In genomic region chr7:45707375-45707967, GRCm38 (mm10) we compare ENCODE assay signal across 7 mouse cellular contexts. TPM values are rescaled to one million over a fixed set of nuclear protein-coding genes. Genes with fewer than 3 reads are reported as not detected.
A peak's percentile ranks its signal among the peaks of the same experiment; 100 is the strongest.
DNase-seq lines count a peak whose midpoint lies in the region; ATAC-seq and TF ChIP-seq lines count a peak whose summit lies in the region.

No protein-coding gene starts in this region.

- intact Hi-C loops in heart, adult 2 months (cut with DNase I), result no loop called here

- H3K4me3 ChIP-seq in embryonic facial prominence, embryonic 10.5 days, result peak overlapping the region; percentile 76
- H3K4me3 ChIP-seq in heart, adult 2 months, result peak overlapping the region; percentile 91
- peak overlapping the region; percentile 73 for H3K4me3 ChIP-seq in limb, embryonic 13.5 days
- H3K4me3 ChIP-seq in midbrain, embryonic 15.5 days, result peak overlapping the region; percentile 52

- peak overlapping the region; percentile 80 for H3K9ac ChIP-seq in heart, adult 2 months (ENCODE audit: low read depth, low read length)
- peak overlapping the region; percentile 87 for H3K9ac ChIP-seq in limb, embryonic 13.5 days
- peak overlapping the region; percentile 23 for H3K9ac ChIP-seq in midbrain, embryonic 15.5 days

- H3K36me3 ChIP-seq in embryonic facial prominence, embryonic 10.5 days (replicated peaks), result peaks cover 33% of the 10 kb centered on the region
- H3K36me3 ChIP-seq in heart, adult 2 months (ENCODE audit: control insufficient read depth, insufficient read depth, low read length), result peaks cover 23% of the 10 kb centered on the region
- peaks cover 33% of the 10 kb centered on the region for H3K36me3 ChIP-seq in limb, embryonic 13.5 days
- peaks cover 23% of the 10 kb centered on the region for H3K36me3 ChIP-seq in midbrain, embryonic 15.5 days (replicated peaks)

- peak; percentile 87 for TF ChIP-seq POLR2A in heart, adult 2 months (IDR thresholded peaks at IDR 0.05; ENCODE audit: insufficient read depth, low read depth, low read length)

- peak overlapping the region; percentile 89 for H3K27ac ChIP-seq in embryonic facial prominence, embryonic 10.5 days (replicated peaks)
- peak overlapping the region; percentile 99 for H3K27ac ChIP-seq in heart, adult 2 months
- peak overlapping the region; percentile 93 for H3K27ac ChIP-seq in limb, embryonic 13.5 days
- peak overlapping the region; percentile 67 for H3K27ac ChIP-seq in midbrain, embryonic 15.5 days

- peaks cover 4% of the 10 kb centered on the region; the same call in 1 of the 2 replicates for H3K27me3 ChIP-seq in embryonic facial prominence, embryonic 10.5 days (replicated peaks; ENCODE audit: low read depth, poor library complexity, severe bottlenecking)
- H3K27me3 ChIP-seq in heart, adult 2 months (ENCODE audit: control insufficient read depth, insufficient read depth, low read length), result no peaks in the 10 kb centered on the region
- no peaks in the 10 kb centered on the region for H3K27me3 ChIP-seq in limb, embryonic 13.5 days
- H3K27me3 ChIP-seq in midbrain, embryonic 15.5 days (replicated peaks), result no peaks in the 10 kb centered on the region

- 2% methylated on average over 27 of the region's 27 CpGs for WGBS in embryonic facial prominence, embryonic 10.5 days
- under 1% methylated on average over 27 of the region's 27 CpGs for WGBS in heart, adult 2 months
- WGBS in limb, embryonic 13.5 days, result 0% methylated on average over 27 of the region's 27 CpGs
- WGBS in midbrain, embryonic 15.5 days, result under 1% methylated on average over 27 of the region's 27 CpGs

- peak overlapping the region; percentile 99 for H3K4me2 ChIP-seq in limb, embryonic 13.5 days (replicated peaks)
- H3K4me2 ChIP-seq in midbrain, embryonic 15.5 days, result peak overlapping the region; percentile 91

- no peaks in the 10 kb centered on the region for H3K79me2 ChIP-seq in heart, adult 2 months (replicated peaks; ENCODE audit: control insufficient read depth, insufficient read depth, low read length)

- TF ChIP-seq EP300 in heart, adult 2 months (IDR thresholded peaks at IDR 0.05; ENCODE audit: insufficient read depth, low read depth, low read length), result peak; percentile 100

- peak; percentile 98 for DNase-seq in adrenal gland, adult 8-10 months
- peak; percentile 95 for DNase-seq in embryonic facial prominence, embryonic 10.5 days (ENCODE audit: low spot score)
- peak; percentile 97 to 99 for DNase-seq in heart, adult 2 months
- DNase-seq in kidney, adult 8-10 months, result peak; percentile 99 to 100
- DNase-seq in spleen, adult 18-20 months, result peak; percentile 91 to 92

- TF ChIP-seq CTCF in heart, adult 2 months (IDR thresholded peaks at IDR 0.05), result no peak

- peaks cover 75% of the 10 kb centered on the region for H3K4me1 ChIP-seq in embryonic facial prominence, embryonic 10.5 days
- peaks cover 18% of the 10 kb centered on the region for H3K4me1 ChIP-seq in heart, adult 2 months (ENCODE audit: control insufficient read depth, insufficient read depth, low read length)
- peaks cover 58% of the 10 kb centered on the region for H3K4me1 ChIP-seq in limb, embryonic 13.5 days
- H3K4me1 ChIP-seq in midbrain, embryonic 15.5 days, result peaks cover 77% of the 10 kb centered on the region

- no peak for ATAC-seq in limb, embryonic 13.5 days (ENCODE audit: low FRiP score, low read depth)
- no peak for ATAC-seq in midbrain, embryonic 15.5 days (replicated peaks)

- H3K9me3 ChIP-seq in embryonic facial prominence, embryonic 10.5 days, result no peaks in the 10 kb centered on the region
- H3K9me3 ChIP-seq in limb, embryonic 13.5 days, result no peaks in the 10 kb centered on the region
- H3K9me3 ChIP-seq in midbrain, embryonic 15.5 days, result no peaks in the 10 kb centered on the region

RNA-seq across cellular contexts. Expression of gene Dbp, which starts 2.6 kb away (rescaled TPM):
- total RNA-seq in adrenal gland, adult 8-10 months (2022), result 100 to 1,000 TPM; 254 to 411 (median 333) TPM
- polyA plus RNA-seq in embryonic facial prominence, embryonic 10.5 days (2016; fragmentation: Nextera tagmentation; extraction: Ambion mirVana), result 3.6 and 4.3 TPM in 2 replicates
- total RNA-seq in heart, adult 2 months (2021), result 100 to 1,000 TPM in 1 of 2 experiments, 1 to 10 TPM in 1; 6.4 to 134 TPM
- 49.3 and 93.6 TPM in 2 replicates for polyA plus RNA-seq in heart, adult 2 months (2012; rRNA removed)
- 4.5 and 6.2 TPM in 2 replicates for polyA plus RNA-seq in limb, embryonic 13.5 days (2015; fragmentation: Nextera tagmentation; extraction: Ambion mirVana)
- polyA plus RNA-seq in midbrain, embryonic 15.5 days (2015; fragmentation: Nextera tagmentation; extraction: Ambion mirVana), result 3.3 and 3.8 TPM in 2 replicates

RNA-seq across cellular contexts. Expression of gene Rpl18, which starts 7.8 kb away (rescaled TPM):
- 1,000 to 10,000 TPM; 1,011 to 1,224 (median 1,104) TPM for total RNA-seq in adrenal gland, adult 8-10 months (2022)
- polyA plus RNA-seq in embryonic facial prominence, embryonic 10.5 days (2016; fragmentation: Nextera tagmentation; extraction: Ambion mirVana), result 1,168 and 1,206 TPM in 2 replicates
- 100 to 1,000 TPM; 496 to 617 TPM for total RNA-seq in heart, adult 2 months (2021)
- polyA plus RNA-seq in heart, adult 2 months (2012; rRNA removed), result 580 and 697 TPM in 2 replicates
- polyA plus RNA-seq in limb, embryonic 13.5 days (2015; fragmentation: Nextera tagmentation; extraction: Ambion mirVana), result 1,016 and 1,039 TPM in 2 replicates
- 537 and 538 TPM in 2 replicates for polyA plus RNA-seq in midbrain, embryonic 15.5 days (2015; fragmentation: Nextera tagmentation; extraction: Ambion mirVana)

RNA-seq across cellular contexts. Expression of gene Car11, which starts 7.8 kb away (rescaled TPM):
- 10 to 100 TPM; 11.5 to 28.2 (median 18.9) TPM for total RNA-seq in adrenal gland, adult 8-10 months (2022)
- 8.5 and 9.1 TPM in 2 replicates for polyA plus RNA-seq in embryonic facial prominence, embryonic 10.5 days (2016; fragmentation: Nextera tagmentation; extraction: Ambion mirVana)
- 1 to 10 TPM; 5.2 to 6.8 TPM for total RNA-seq in heart, adult 2 months (2021)
- 10.6 and 14.4 TPM in 2 replicates for polyA plus RNA-seq in heart, adult 2 months (2012; rRNA removed)
- polyA plus RNA-seq in limb, embryonic 13.5 days (2015; fragmentation: Nextera tagmentation; extraction: Ambion mirVana), result 12.2 and 12.5 TPM in 2 replicates
- polyA plus RNA-seq in midbrain, embryonic 15.5 days (2015; fragmentation: Nextera tagmentation; extraction: Ambion mirVana), result 70.7 and 73.8 TPM in 2 replicates

RNA-seq across cellular contexts. Expression of gene Sphk2, which starts 10.3 kb away (rescaled TPM):
- 10 to 100 TPM; 36.9 to 40.2 (median 39.3) TPM for total RNA-seq in adrenal gland, adult 8-10 months (2022)
- 41.5 and 42.1 TPM in 2 replicates for polyA plus RNA-seq in embryonic facial prominence, embryonic 10.5 days (2016; fragmentation: Nextera tagmentation; extraction: Ambion mirVana)
- 10 to 100 TPM; 15.9 to 18.2 TPM for total RNA-seq in heart, adult 2 months (2021)
- 24.1 and 24.9 TPM in 2 replicates for polyA plus RNA-seq in heart, adult 2 months (2012; rRNA removed)
- 33.4 and 36.0 TPM in 2 replicates for polyA plus RNA-seq in limb, embryonic 13.5 days (2015; fragmentation: Nextera tagmentation; extraction: Ambion mirVana)
- 24.5 and 26.4 TPM in 2 replicates for polyA plus RNA-seq in midbrain, embryonic 15.5 days (2015; fragmentation: Nextera tagmentation; extraction: Ambion mirVana)

RNA-seq across cellular contexts. Expression of gene Sec1, which starts 13.3 kb away (rescaled TPM):
- under 1 TPM; 0.15 to 0.59 (median 0.30) TPM for total RNA-seq in adrenal gland, adult 8-10 months (2022)
- 0.55 and 0.64 TPM in 2 replicates for polyA plus RNA-seq in embryonic facial prominence, embryonic 10.5 days (2016; fragmentation: Nextera tagmentation; extraction: Ambion mirVana)
- total RNA-seq in heart, adult 2 months (2021), result under 1 TPM; 0.16 to 0.25 TPM
- polyA plus RNA-seq in heart, adult 2 months (2012; rRNA removed), result 0.16 and 0.41 TPM in 2 replicates
- 0.45 and 0.55 TPM in 2 replicates for polyA plus RNA-seq in limb, embryonic 13.5 days (2015; fragmentation: Nextera tagmentation; extraction: Ambion mirVana)
- 0.34 and 0.36 TPM in 2 replicates for polyA plus RNA-seq in midbrain, embryonic 15.5 days (2015; fragmentation: Nextera tagmentation; extraction: Ambion mirVana)

Comparison
In these comparisons a context has a peak if more than half of its experiments do, and no peak if none do; other contexts are left out.
1. H3K9ac ChIP-seq: peak in every context shown above with its lines; median percentile 87 in limb, embryonic 13.5 days; 80 in heart, adult 2 months; 23 in midbrain, embryonic 15.5 days.